Mouse (Mus musculus) midbrain, embryonic 14.5 days (tissue): ENCODE data around the gene Mrm3. TPM values are rescaled to one million over a fixed set of nuclear protein-coding genes. Genes with fewer than 3 reads are reported as not detected.

ENCODE experiments used
- polyA plus RNA-seq: library from polyadenylated mRNA; unstranded; fragments of >200 nt; fragmentation: Nextera tagmentation; extraction: Ambion mirVana; gene quantifications from 2 replicates; pipeline ENCODE4 v1.2.1, GENCODE M21; 2014

The Mrm3 gene
- polyA plus RNA-seq, 1 experiment from 2014 or later: 21.0 TPM

Other genes with a start within 250 kb of the Mrm3 start
- gene 1700016K19Rik, start 243.8 kb upstream of the Mrm3 start, polyA plus RNA-seq: 2.1 and 2.7 TPM in 2 replicates
- gene Rflnb, start 215.9 kb upstream of the Mrm3 start, polyA plus RNA-seq: 6.3 and 7.7 TPM in 2 replicates
- gene Vps53, start 64.1 kb upstream of the Mrm3 start, polyA plus RNA-seq: 65.6 and 66.8 TPM in 2 replicates
- 25.7 and 27.3 TPM in 2 replicates for gene Fam57a, start 64.0 kb upstream of the Mrm3 start, polyA plus RNA-seq
- gene Dbil5, start 26.1 kb upstream of the Mrm3 start, polyA plus RNA-seq: 1.1 TPM in 1 of 2 replicates, not detected in the other
- gene Gemin4, start 26.1 kb upstream of the Mrm3 start, polyA plus RNA-seq: 13.4 and 20.0 TPM in 2 replicates
- 114 and 141 TPM in 2 replicates for gene Glod4, start within 50 bp of the Mrm3 start, polyA plus RNA-seq
- gene Nxn, start 155.4 kb downstream of the Mrm3 start, polyA plus RNA-seq: 21.9 and 28.2 TPM in 2 replicates
- 111 and 120 TPM in 2 replicates for gene Timm22, start 163.2 kb downstream of the Mrm3 start, polyA plus RNA-seq